Mouse (Mus musculus) heart, embryonic 13.5 days (tissue): Measurements from ENCODE around the gene Itsn1. TPM values are rescaled to one million over a fixed set of nuclear protein-coding genes. Genes with fewer than 3 reads are reported as not detected.
A peak's percentile ranks its signal among the peaks of the same experiment; 100 is the strongest.

ENCODE experiments used
- ATAC-seq: fragments of 200-750 bp; cut with Nextera tagmentation; 2 replicates; pipeline ENCODE4 v1.8.0; 2017; ENCODE audit warnings: moderate TSS enrichment; ENCODE audit not compliant: insufficient number of reproducible peaks, low FRiP score, low TSS enrichment; ENCODE audit errors: extremely low read depth
- H3K27ac ChIP-seq: fragments of 300-500 bp; sonication (generic); replicated peaks from 2 replicates; pipeline ENCODE4 v1.5.1; 2015; ENCODE audit warnings: moderate library complexity, mild to moderate bottlenecking, inconsistent platforms
- H3K27me3 ChIP-seq: fragments of 300-500 bp; sonication (generic); replicated peaks from 2 replicates; pipeline ENCODE4 v1.6.1; 2015; ENCODE audit warnings: mild to moderate bottlenecking, inconsistent platforms
- H3K36me3 ChIP-seq: fragments of 300-500 bp; sonication (generic); 2 replicates; pipeline ENCODE4 v1.6.1; 2015; ENCODE audit warnings: mild to moderate bottlenecking, inconsistent platforms
- H3K4me1 ChIP-seq: fragments of 300-500 bp; sonication (generic); 2 replicates; pipeline ENCODE4 v1.6.1; 2015; ENCODE audit warnings: inconsistent platforms
- H3K4me2 ChIP-seq: fragments of 300-500 bp; sonication (generic); 2 replicates; pipeline ENCODE4 v1.6.1; 2015; ENCODE audit warnings: inconsistent platforms, mild to moderate bottlenecking, moderate library complexity
- H3K4me3 ChIP-seq: fragments of 300-500 bp; sonication (generic); 2 replicates; pipeline ENCODE4 v1.5.1; 2015; ENCODE audit warnings: moderate library complexity, mild to moderate bottlenecking, inconsistent platforms
- H3K9ac ChIP-seq: fragments of 300-500 bp; sonication (generic); 2 replicates; pipeline ENCODE4 v1.6.1; 2015; ENCODE audit warnings: inconsistent platforms, mild to moderate bottlenecking, moderate library complexity
- H3K9me3 ChIP-seq: fragments of 300-500 bp; sonication (generic); 2 replicates; pipeline ENCODE4 v1.6.1; 2016; ENCODE audit warnings: inconsistent platforms
- WGBS: fragments of 180-500 bp; shearing (Covaris S2); methylation state at CpG from one replicate; pipeline ENCODE4 v1.1.7; 2015; ENCODE audit warnings: mixed read lengths; 5-methylcytosine and 5-hydroxymethylcytosine counted together
- polyA plus RNA-seq: library from polyadenylated mRNA; unstranded; fragments of >200 nt; fragmentation: Nextera tagmentation; extraction: Ambion mirVana; gene quantifications from 2 replicates; pipeline ENCODE4 v1.2.1, GENCODE M21; 2015

Itsn1 gene
- polyA plus RNA-seq, 1 experiment from 2014 or later, result 19.5 TPM

- 59% methylated on average over 6 of the region's 6 CpGs for WGBS
- no peak for ATAC-seq
- no peak overlapping the region for H3K4me3 ChIP-seq
- peaks cover 52% of the 10 kb centered on the region for H3K4me1 ChIP-seq
- no peaks in the 10 kb centered on the region for H3K27me3 ChIP-seq
- no peaks in the 10 kb centered on the region for H3K36me3 ChIP-seq
- no peak overlapping the region for H3K4me2 ChIP-seq
- peak overlapping the region; percentile 37; the same call in 1 of the 2 replicates for H3K27ac ChIP-seq
- H3K9ac ChIP-seq, result peak overlapping the region; percentile 0; the same call in 1 of the 2 replicates
- no peaks in the 10 kb centered on the region for H3K9me3 ChIP-seq
These were observed 42.3 kb downstream of the Itsn1 start for GRCm38 (mm10) chr16:91771334-91771733.

DNA sequence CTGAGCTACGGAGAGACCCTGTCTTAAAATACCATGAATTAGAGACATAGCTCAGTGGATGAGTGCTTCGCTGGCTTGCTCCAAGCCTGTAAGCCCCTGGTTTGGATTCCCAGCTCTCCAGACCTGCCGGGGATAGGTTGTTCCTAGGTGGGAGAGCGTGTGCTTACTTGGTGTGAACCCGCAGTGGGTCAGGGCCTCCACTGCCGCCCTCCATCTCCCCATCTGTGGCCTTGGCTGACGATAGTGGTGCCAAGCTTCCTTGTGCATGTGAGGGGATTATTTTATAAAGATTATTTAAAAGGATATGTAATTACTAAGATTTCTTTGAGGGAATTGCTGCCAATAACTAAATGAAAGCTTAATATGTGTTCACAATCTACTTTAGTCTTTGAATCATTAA, 43.5 kb downstream of the Itsn1 start:
- no peak for ATAC-seq
- WGBS, result 77% methylated on average over 7 of the region's 7 CpGs
- Histone ChIP-seq H3K36me3 (no peaks in the 10 kb centered on the region), H3K4me3 (no peak overlapping the region), H3K9ac (no peak overlapping the region), H3K4me2 (no peak overlapping the region), H3K4me1 (peaks cover 46% of the 10 kb centered on the region), H3K9me3 (no peaks in the 10 kb centered on the region), H3K27me3 (no peaks in the 10 kb centered on the region), H3K27ac (no peak overlapping the region)

- no peak overlapping the region for H3K27ac ChIP-seq
- H3K36me3 ChIP-seq, result peaks cover 15% of the 10 kb centered on the region
- 74% methylated on average over 10 of the region's 10 CpGs for WGBS
- ATAC-seq, result no peak
- no peak overlapping the region for H3K4me2 ChIP-seq
- no peak overlapping the region for H3K4me3 ChIP-seq
- no peaks in the 10 kb centered on the region for H3K27me3 ChIP-seq
- H3K9ac ChIP-seq, result no peak overlapping the region
- no peaks in the 10 kb centered on the region for H3K9me3 ChIP-seq
- peaks cover 14% of the 10 kb centered on the region; the same call in 1 of the 2 replicates for H3K4me1 ChIP-seq
These were observed 50.5 kb downstream of the Itsn1 start for GRCm38 (mm10) chr16:91779576-91779975.

GRCm38 (mm10) chr16:91780151-91780550, 51.1 kb downstream of the Itsn1 start:
- H3K4me2 ChIP-seq, result no peak overlapping the region
- H3K9ac ChIP-seq, result no peak overlapping the region
- no peaks in the 10 kb centered on the region for H3K27me3 ChIP-seq
- no peaks in the 10 kb centered on the region for H3K9me3 ChIP-seq
- peaks cover 14% of the 10 kb centered on the region; the same call in 1 of the 2 replicates for H3K4me1 ChIP-seq
- peaks cover 21% of the 10 kb centered on the region for H3K36me3 ChIP-seq
- no peak overlapping the region for H3K4me3 ChIP-seq
- no peak for ATAC-seq
- 79% methylated on average over 7 of the region's 7 CpGs for WGBS
- no peak overlapping the region for H3K27ac ChIP-seq

GRCm38 (mm10) chr16:91780826-91781225, 51.7 kb downstream of the Itsn1 start:
- no peaks in the 10 kb centered on the region for H3K27me3 ChIP-seq

GRCm38 (mm10) chr16:91783191-91783590, 54.1 kb downstream of the Itsn1 start:
- Histone ChIP-seq H3K27ac (no peak overlapping the region), H3K9me3 (no peaks in the 10 kb centered on the region), H3K9ac (no peak overlapping the region), H3K4me3 (no peak overlapping the region), H3K36me3 (peaks cover 47% of the 10 kb centered on the region), H3K4me2 (no peak overlapping the region), H3K4me1 (peaks cover 27% of the 10 kb centered on the region), H3K27me3 (no peaks in the 10 kb centered on the region)
- ATAC-seq, result no peak
- 84% methylated on average over 7 of the region's 7 CpGs for WGBS

More at GRCm38 (mm10) chr16:91780826-91781225, 51.7 kb downstream of the Itsn1 start:
- no peak for ATAC-seq
- peaks cover 27% of the 10 kb centered on the region for H3K36me3 ChIP-seq
- 70% methylated on average over 3 of the region's 3 CpGs for WGBS
- H3K9ac ChIP-seq, result no peak overlapping the region
- H3K27ac ChIP-seq, result no peak overlapping the region
- H3K4me2 ChIP-seq, result no peak overlapping the region
- H3K9me3 ChIP-seq, result no peaks in the 10 kb centered on the region
- H3K4me3 ChIP-seq, result no peak overlapping the region
- H3K4me1 ChIP-seq, result peaks cover 19% of the 10 kb centered on the region

DNA sequence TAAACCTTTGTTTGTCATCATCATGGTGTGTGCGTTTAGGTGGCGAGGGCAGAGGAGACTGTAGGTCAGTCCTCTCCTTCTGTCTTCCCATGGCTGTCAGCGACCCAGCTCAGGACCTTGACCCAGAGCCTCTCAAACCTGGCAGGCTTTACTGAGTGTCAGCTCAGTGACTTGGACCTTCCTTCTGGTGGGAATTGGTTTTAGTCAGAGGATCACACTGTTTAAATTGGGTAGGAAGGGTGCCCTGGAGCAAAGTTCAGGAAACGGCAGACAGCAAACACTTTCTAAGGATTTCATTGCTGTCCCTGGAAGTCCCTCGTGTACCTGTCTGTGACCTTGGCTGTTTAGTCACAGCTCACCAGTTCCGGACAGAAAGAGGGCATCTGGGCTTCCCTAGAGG, 55.2 kb downstream of the Itsn1 start:
- WGBS, result 77% methylated on average over 6 of the region's 6 CpGs
- no peak for ATAC-seq
- Histone ChIP-seq H3K9ac (no peak overlapping the region), H3K4me2 (no peak overlapping the region), H3K4me3 (no peak overlapping the region), H3K36me3 (peaks cover 52% of the 10 kb centered on the region), H3K27me3 (no peaks in the 10 kb centered on the region), H3K9me3 (no peaks in the 10 kb centered on the region), H3K27ac (no peak overlapping the region), H3K4me1 (peaks cover 27% of the 10 kb centered on the region)

- no peak for ATAC-seq
- no peaks in the 10 kb centered on the region for H3K9me3 ChIP-seq
- H3K4me3 ChIP-seq, result no peak overlapping the region
- peaks cover 52% of the 10 kb centered on the region for H3K36me3 ChIP-seq
- 55% methylated on average over 10 of the region's 10 CpGs for WGBS
- H3K27me3 ChIP-seq, result no peaks in the 10 kb centered on the region
- peaks cover 44% of the 10 kb centered on the region for H3K4me1 ChIP-seq
- H3K27ac ChIP-seq, result peak overlapping the region; percentile 79
- H3K9ac ChIP-seq, result peak overlapping the region; percentile 53
- H3K4me2 ChIP-seq, result no peak overlapping the region
These were observed 57.3 kb downstream of the Itsn1 start for GRCm38 (mm10) chr16:91786425-91786824.

- Histone ChIP-seq H3K4me3 (no peak overlapping the region), H3K27ac (peak overlapping the region; percentile 75), H3K4me1 (peaks cover 74% of the 10 kb centered on the region), H3K27me3 (no peaks in the 10 kb centered on the region), H3K4me2 (no peak overlapping the region), H3K9me3 (no peaks in the 10 kb centered on the region), H3K9ac (no peak overlapping the region), H3K36me3 (peaks cover 41% of the 10 kb centered on the region)
- WGBS, result 24% methylated on average over 6 of the region's 6 CpGs
- ATAC-seq, result peak; percentile 57; the same call in 1 of the 2 replicates
These were observed 60.6 kb downstream of the Itsn1 start for GRCm38 (mm10) chr16:91789728-91790127.

- Histone ChIP-seq H3K4me1 (peaks cover 56% of the 10 kb centered on the region), H3K9ac (no peak overlapping the region), H3K36me3 (peaks cover 38% of the 10 kb centered on the region), H3K27me3 (no peaks in the 10 kb centered on the region), H3K9me3 (no peaks in the 10 kb centered on the region), H3K4me2 (no peak overlapping the region), H3K4me3 (no peak overlapping the region), H3K27ac (peak overlapping the region; percentile 83)
- no peak for ATAC-seq
- 59% methylated on average over 8 of the region's 8 CpGs for WGBS
These were observed 63.6 kb downstream of the Itsn1 start for GRCm38 (mm10) chr16:91792477-91793196.

DNA sequence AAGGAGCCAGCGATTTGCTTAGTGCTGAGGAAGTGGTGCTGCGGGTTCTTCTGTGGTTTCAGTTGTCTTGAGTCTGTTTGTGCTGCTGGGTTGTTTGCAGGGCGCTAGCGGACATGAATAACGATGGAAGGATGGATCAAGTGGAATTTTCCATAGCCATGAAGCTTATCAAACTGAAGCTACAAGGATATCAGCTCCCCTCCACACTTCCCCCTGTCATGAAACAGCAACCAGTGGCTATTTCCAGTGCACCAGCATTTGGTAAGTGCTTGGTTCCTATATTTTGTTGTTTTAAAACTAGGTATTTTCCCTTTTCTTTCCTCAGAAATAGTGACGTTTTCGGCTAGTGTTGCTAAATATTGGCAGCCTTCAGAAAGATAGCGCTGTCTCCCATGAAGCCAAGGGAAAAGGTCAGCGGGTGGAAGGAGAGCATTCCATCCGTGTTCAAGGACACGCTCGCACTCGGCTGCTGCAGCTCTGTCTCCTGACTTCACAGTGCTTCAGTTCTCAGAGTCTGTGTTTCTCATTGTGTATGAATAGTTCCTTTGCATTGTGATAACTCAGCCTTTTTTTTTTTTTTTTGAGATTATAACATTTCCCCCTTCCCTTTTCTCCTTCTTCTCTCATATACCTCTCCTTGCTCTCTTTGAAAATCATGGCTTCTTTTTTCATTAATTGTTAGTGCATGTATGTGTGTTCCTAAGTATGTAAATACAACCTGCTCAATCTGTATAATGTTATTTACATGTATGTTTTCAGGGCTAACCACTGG, 64.6 kb downstream of the Itsn1 start:
- ATAC-seq, result no peak
- H3K36me3 ChIP-seq, result peaks cover 28% of the 10 kb centered on the region
- peak overlapping the region; percentile 16; the same call in 1 of the 2 replicates for H3K4me3 ChIP-seq
- H3K9me3 ChIP-seq, result no peaks in the 10 kb centered on the region
- peaks cover 58% of the 10 kb centered on the region for H3K4me1 ChIP-seq
- peak overlapping the region; percentile 50 for H3K4me2 ChIP-seq
- H3K9ac ChIP-seq, result peak overlapping the region; percentile 30; the same call in 1 of the 2 replicates
- no peaks in the 10 kb centered on the region for H3K27me3 ChIP-seq
- WGBS, result 28% methylated on average over 13 of the region's 13 CpGs
- peak overlapping the region; percentile 83 for H3K27ac ChIP-seq
